In genomic region chr19:61110184-61110583, GRCm38 (mm10) we compare ENCODE assay signal across 11 mouse cellular contexts. TPM values are rescaled to one million over a fixed set of nuclear protein-coding genes. Genes with fewer than 3 reads are reported as not detected.
DNase-seq lines count a peak whose midpoint lies in the region; ATAC-seq and TF ChIP-seq lines count a peak whose summit lies in the region.
"Had no signal": no experiment of that assay in that cellular context is flagged by ENCODE, and none has a peak within 500 bp of the region (broad histone marks: within the 10 kb centered on the region; RNA-seq: fewer than 3 reads in every experiment).

No protein-coding gene starts in this region.

- no peak overlapping the region for H3K27ac ChIP-seq in heart, embryonic 12.5 days (ENCODE audit: poor library complexity, severe bottlenecking)
- H3K27ac ChIP-seq: forebrain, embryonic 15.5 days; macrophage had no signal

- TF ChIP-seq CTCF in G1E (IDR thresholded peaks at IDR 0.05; ENCODE audit: low read depth, low read length) = peak; percentile 17; the same call in 1 of the 2 replicates

- H3K4me2 ChIP-seq in heart, embryonic 12.5 days = no peak overlapping the region
- H3K4me2 ChIP-seq: forebrain, embryonic 15.5 days; heart, embryonic 11.5 days had no signal

- no peaks in the 10 kb centered on the region; the same call in 1 of the 2 replicates for H3K27me3 ChIP-seq in G1E (ENCODE audit: insufficient read depth, low read length)
- H3K27me3 ChIP-seq in heart, embryonic 12.5 days (replicated peaks) = no peaks in the 10 kb centered on the region
- H3K27me3 ChIP-seq: forebrain, embryonic 15.5 days had no signal

- peak; percentile 28 to 43 for DNase-seq in kidney, postnatal 4 days
- no peak for DNase-seq in kidney, adult 8-10 months
- peak; percentile 23 for DNase-seq in A20 (ENCODE audit: low read depth, low spot score)
- no peak for DNase-seq in G1E (ENCODE audit: low spot score)
- DNase-seq in lung, postnatal 36 days = peak; percentile 40
- no peak for DNase-seq in frontal cortex, postnatal 36 days (ENCODE audit: low spot score in 2 of 2)

- no peaks in the 10 kb centered on the region for H3K9me3 ChIP-seq in G1E (replicated peaks)
- peaks cover 10% of the 10 kb centered on the region for H3K9me3 ChIP-seq in heart, embryonic 12.5 days (replicated peaks)

- ATAC-seq in G1E (ENCODE audit: extremely low read depth, insufficient number of reproducible peaks, low FRiP score, poor library complexity, severe bottlenecking) = no peak
- ATAC-seq in heart, embryonic 12.5 days (ENCODE audit: insufficient number of reproducible peaks, low FRiP score) = no peak
- ATAC-seq: forebrain, embryonic 15.5 days; intestine, embryonic 16.5 days had no signal

- WGBS in heart, embryonic 12.5 days = 47% methylated on average over 2 of the region's 2 CpGs

- no peak overlapping the region for H3K4me3 ChIP-seq in G1E (ENCODE audit: low read depth, low read length)
- H3K4me3 ChIP-seq in heart, embryonic 12.5 days = no peak overlapping the region
- H3K4me3 ChIP-seq: forebrain, embryonic 15.5 days had no signal

- H3K9ac ChIP-seq in heart, embryonic 12.5 days = no peak overlapping the region
- H3K9ac ChIP-seq: forebrain, embryonic 15.5 days had no signal

- H3K36me3 ChIP-seq in G1E (replicated peaks) = no peaks in the 10 kb centered on the region
- H3K36me3 ChIP-seq in heart, embryonic 12.5 days = peaks cover 5% of the 10 kb centered on the region; the same call in 1 of the 2 replicates
- H3K36me3 ChIP-seq: forebrain, embryonic 15.5 days had no signal

- H3K4me1 ChIP-seq in G1E (ENCODE audit: insufficient read depth, low read depth, low read length) = no peaks in the 10 kb centered on the region
- no peaks in the 10 kb centered on the region for H3K4me1 ChIP-seq in heart, embryonic 12.5 days (replicated peaks)
- H3K4me1 ChIP-seq: forebrain, embryonic 15.5 days had no signal

RNA-seq across cellular contexts. Expression of gene Zfp950, which starts 30.5 kb away (rescaled TPM):
- total RNA-seq in G1E (2014; fragmentation: Nextera tagmentation) = 37.9 and 49.1 TPM in 2 replicates
- total RNA-seq in G1E (2017) = 28.8 and 33.0 TPM in 2 replicates
- polyA plus RNA-seq in G1E (2012) = 0.18 and 0.26 TPM in 2 replicates
- polyA plus RNA-seq in heart, embryonic 12.5 days (2016; fragmentation: Nextera tagmentation; extraction: Ambion mirVana) = 29.7 and 31.0 TPM in 2 replicates

Comparison
In these comparisons a context has a peak if more than half of its experiments do, and no peak if none do; other contexts are left out.
1. DNase-seq: peak in kidney, postnatal 4 days (2 of 2), A20 (single experiment) and lung, postnatal 36 days (single experiment); none in kidney, adult 8-10 months (0 of 2), G1E (single experiment) and frontal cortex, postnatal 36 days (0 of 2).
2. RNA of gene Zfp950, which starts 30.5 kb away (polyA plus RNA-seq): 29.7 to 31.0 TPM in heart, embryonic 12.5 days; 0.18 to 0.26 TPM in G1E; every median in the first group is over 10 times any median in the second.